Mouse (Mus musculus): ENCODE results near the gene Ptpn6.
A peak's percentile ranks its signal among the peaks of the same experiment; 100 is the strongest.
"Not testable (repeated sequence)": the region's sequence is repeated elsewhere in the genome, so short reads cannot be mapped to it uniquely, and the experiment has no call there.

Ptpn6 gene

GRCm38 (mm10) chr6:124696441-124697150 lies 41.9 kb downstream of the Ptpn6 start:
- DNase-seq, result no peak

GRCm38 (mm10) chr6:124694166-124694955 lies 44.2 kb downstream of the Ptpn6 start:
- peak; percentile 92 for DNase-seq

- no peak for DNase-seq
Observed at GRCm38 (mm10) chr6:124693243-124693981, 45.1 kb downstream of the Ptpn6 start.

GRCm38 (mm10) chr6:124690517-124690916 lies 48.0 kb downstream of the Ptpn6 start:
- no peak for DNase-seq

- no peak for DNase-seq
Observed at GRCm38 (mm10) chr6:124689011-124689410, 49.5 kb downstream of the Ptpn6 start.

GRCm38 (mm10) chr6:124688151-124688758 lies 50.3 kb downstream of the Ptpn6 start:
- DNase-seq, result no peak

- not testable (repeated sequence) for DNase-seq
Observed at GRCm38 (mm10) chr6:124686644-124687043, 51.9 kb downstream of the Ptpn6 start.

GRCm38 (mm10) chr6:124685606-124686386 lies 52.7 kb downstream of the Ptpn6 start:
- no peak for DNase-seq

- DNase-seq, result peak; percentile 84
Observed at GRCm38 (mm10) chr6:124683591-124684417, 54.7 kb downstream of the Ptpn6 start.

GRCm38 (mm10) chr6:124682291-124682690 lies 56.2 kb downstream of the Ptpn6 start:
- DNase-seq, result peak; percentile 27

- no peak for DNase-seq
Observed at GRCm38 (mm10) chr6:124679486-124679885, 59.0 kb downstream of the Ptpn6 start.

GRCm38 (mm10) chr6:124678769-124679168 lies 59.7 kb downstream of the Ptpn6 start:
- DNase-seq, result no peak

GRCm38 (mm10) chr6:124676171-124676570 lies 62.3 kb downstream of the Ptpn6 start:
- no peak for DNase-seq

- no peak for DNase-seq
Observed at GRCm38 (mm10) chr6:124674591-124674990, 63.9 kb downstream of the Ptpn6 start.

GRCm38 (mm10) chr6:124673619-124674018 lies 64.9 kb downstream of the Ptpn6 start:
- DNase-seq, result no peak

GRCm38 (mm10) chr6:124672100-124672499 lies 66.4 kb downstream of the Ptpn6 start:
- peak; percentile 27 for DNase-seq
